Mouse (Mus musculus) G1E-ER4 (cell line): ENCODE results near the gene Grb10. TPM values are rescaled to one million over a fixed set of nuclear protein-coding genes. Genes with fewer than 3 reads are reported as not detected.

Experiments used
- GATA1 ChIP-seq: IDR thresholded peaks from one replicate; pipeline ENCODE4 v1.8.0; 2012; ENCODE audit warnings: low read length, inconsistent platforms
- polyA plus RNA-seq: library from polyadenylated mRNA; stranded (reverse); fragments of >175 nt; gene quantifications from 2 replicates; pipeline ENCODE4 v1.2.3, GENCODE M21; 2012

Gene Grb10
- polyA plus RNA-seq, 1 experiment = not detected

DNA sequence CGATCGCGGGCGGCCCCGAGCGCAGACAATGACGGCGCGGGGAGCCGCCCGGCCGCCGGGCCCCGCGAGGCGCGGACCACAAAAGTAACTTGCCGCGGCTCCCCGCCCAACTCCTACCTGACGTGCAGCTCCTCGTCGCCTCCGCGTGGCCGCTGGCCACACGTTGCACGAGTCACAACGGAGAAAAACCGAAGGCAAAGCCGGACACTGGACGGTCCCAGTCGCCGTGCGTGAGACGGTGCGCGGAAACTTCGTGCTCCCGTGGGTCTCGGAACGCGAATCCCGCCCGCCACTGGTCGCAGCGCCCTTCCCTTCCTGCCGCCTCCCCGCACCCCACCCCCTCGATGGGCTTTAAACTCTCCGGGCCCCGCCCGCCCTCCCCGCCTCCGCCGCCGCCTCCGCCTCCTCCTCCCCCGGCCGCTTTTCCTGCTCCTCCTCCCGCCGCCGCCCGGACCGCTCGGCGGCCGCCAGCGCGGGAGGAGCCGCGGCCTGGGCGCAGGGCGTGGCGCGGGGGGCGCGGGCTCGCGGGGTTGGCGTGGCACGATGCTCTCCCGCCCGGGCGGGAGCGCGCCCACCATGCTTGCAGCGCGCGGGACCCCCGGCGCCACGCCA, 1.3 kb downstream of the Grb10 start:
- TF ChIP-seq GATA1 = no peak

DNA sequence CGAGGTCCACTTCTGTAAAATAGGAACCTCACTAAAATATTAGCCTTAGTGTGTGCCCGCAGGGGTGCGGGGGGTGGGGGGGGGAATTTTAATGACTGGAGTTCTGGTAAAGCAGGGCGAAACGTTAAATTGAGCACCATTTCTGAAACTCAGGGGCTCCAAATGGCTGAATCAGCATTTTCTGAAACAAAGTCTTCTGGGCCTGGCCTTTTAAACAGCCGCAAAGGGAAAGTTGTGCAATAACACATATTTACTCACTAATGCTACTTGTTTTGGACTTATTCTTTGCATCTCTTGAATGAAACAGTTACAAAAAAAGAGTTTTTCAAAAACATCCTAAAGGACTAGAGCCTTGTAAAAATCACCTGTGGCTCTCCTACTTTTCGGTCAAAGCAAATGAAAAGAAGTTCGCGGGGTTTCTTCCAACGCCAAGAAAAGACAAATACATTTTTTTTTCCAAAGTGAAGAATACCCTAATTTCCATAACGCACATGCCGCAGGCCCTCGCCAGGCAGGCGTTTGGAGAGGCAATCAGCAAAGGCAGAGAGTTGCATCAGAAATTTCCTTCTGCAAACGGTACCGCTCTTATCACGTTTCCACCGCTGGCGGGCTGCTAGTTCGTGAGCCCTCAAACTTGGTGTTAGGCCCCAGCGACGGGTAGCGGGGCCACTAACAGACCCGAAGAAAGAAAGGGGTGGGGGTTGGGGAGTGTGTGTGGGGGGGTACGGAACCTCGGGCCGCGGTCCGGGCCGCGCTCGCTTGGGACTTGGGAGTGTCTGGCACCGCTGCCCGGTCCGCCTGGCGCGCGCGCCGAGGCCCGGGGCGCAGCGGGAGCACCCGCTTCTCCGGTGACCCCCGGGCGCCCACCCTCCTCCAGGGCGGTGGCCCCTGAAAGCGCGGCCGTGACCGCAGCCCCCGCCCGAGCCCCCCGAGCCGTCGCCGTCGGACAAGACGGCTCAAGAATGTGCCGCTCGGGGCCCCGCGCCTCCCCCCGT, 2.3 kb downstream of the Grb10 start:
- TF ChIP-seq GATA1 = no peak

DNA sequence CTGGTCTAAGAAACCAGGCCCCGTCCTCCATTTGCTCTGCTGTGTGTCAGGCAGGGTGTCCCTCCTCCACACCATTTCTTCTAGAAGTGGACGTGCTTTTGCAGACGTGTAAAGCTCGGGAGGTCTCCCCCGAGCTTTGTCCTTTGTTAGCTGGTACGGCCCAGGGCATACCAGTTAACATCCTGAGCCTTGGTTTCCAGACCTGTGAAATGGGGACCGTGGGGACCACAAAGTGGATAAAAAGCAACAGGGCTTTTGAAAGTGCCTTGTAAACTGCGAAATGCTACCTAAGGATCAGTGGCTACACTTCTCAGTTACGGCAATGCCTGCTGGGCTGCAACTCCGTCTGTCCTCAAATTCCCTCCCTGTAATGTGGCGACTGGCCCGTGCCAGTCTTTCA, 3.2 kb downstream of the Grb10 start:
- TF ChIP-seq GATA1 = no peak

- TF ChIP-seq GATA1 = no peak
Measured at GRCm38 (mm10) chr11:12034781-12035180, 3.7 kb downstream of the Grb10 start.

DNA sequence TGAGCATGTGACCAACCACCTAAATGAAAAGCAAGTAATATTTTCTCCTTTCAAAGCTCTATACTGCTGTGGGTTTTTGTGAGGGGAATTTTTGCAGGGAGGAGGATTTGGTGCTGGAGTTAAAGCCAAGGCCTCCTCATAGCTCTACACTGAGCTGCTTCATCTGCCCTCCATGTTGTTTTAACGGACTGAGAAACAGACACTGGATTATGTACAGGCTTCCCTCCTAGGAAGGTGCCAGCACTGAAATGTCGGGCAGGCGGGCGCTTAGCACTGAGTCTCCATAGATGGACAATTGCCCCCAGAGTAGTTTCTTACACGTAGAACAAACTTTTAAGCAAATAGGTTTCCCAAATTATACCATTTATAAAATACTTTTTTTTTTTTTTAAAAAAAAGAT, 4.1 kb downstream of the Grb10 start:
- TF ChIP-seq GATA1 = no peak

DNA sequence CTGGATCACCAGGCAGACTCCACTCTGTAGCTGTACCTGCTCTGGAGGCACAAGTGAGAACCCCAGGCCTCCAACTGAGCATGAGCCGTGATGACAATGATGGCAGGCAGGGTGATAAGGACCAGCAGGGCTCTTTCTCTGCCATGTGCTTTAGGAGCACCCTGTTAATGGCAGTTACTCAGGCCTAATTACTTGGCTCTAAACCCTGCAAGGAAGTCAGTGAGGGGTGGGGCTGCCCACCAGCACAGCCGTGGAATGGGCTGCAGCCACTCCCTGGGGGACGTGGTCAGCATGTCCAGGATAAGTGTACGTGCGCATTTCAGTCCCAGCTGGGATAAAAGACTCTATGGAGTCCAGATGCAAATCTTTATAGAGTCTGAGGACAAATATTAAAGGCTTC, 5.7 kb downstream of the Grb10 start:
- no peak for TF ChIP-seq GATA1

DNA sequence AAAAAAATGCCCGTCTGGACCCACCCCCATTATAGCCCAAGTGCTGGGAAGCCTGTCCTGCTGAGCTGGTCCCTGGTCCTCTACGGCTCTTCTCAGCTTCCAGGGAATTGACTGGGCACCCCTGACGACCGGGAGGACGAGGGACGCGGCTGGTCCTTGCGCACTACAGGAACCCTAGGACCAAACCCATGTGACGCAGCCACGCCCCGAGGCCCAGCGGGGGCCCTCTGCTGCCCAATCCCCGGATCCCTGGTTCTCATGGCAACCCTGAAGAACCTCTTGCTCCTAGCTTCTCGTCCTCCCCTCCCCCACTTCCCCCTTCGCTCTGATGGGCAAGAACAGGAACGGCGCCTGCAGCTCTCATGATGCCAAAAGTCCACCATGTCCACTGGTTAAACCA, 11.8 kb downstream of the Grb10 start:
- TF ChIP-seq GATA1 = no peak

DNA sequence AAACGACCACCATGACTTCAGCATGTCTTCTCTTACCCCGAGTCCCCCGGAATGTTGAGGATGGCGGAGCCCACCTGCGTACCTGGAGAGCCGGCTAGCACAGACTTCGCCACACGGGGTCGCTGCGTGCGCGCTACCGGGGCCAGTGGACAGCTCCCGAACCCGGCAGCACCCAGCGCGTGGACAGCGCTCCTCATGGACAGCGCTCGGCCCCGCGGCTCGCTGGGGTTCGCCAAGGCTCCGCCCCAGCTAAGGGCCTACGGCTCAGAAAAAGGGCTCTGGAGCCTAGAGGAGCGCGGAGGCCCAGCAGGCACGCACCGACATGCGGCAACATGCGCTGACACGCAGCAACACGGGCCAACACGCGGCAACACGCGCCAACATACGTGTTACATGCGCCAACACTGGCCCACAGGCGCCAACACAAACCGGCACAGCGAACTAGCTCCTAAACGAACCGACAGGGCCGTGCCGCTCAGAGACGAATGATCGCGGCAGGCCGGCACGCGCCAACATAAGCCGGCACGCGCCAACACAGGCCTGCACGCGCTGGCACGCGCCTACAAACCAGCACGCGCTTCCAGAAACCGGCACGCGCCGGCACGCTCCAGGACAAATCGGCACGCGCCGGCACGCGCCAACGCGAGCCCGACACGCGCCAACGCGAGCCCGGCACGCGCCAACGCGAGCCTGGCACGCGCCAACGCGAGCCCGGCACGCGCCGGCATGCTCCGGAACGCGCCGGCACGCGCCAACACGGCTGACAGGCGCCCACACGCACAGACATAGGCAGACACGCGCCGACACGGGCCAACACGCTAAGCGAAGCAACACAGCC, 12.5 kb downstream of the Grb10 start:
- no peak for TF ChIP-seq GATA1

GRCm38 (mm10) chr11:12025392-12025755, 13.1 kb downstream of the Grb10 start:
- TF ChIP-seq GATA1 = no peak

DNA sequence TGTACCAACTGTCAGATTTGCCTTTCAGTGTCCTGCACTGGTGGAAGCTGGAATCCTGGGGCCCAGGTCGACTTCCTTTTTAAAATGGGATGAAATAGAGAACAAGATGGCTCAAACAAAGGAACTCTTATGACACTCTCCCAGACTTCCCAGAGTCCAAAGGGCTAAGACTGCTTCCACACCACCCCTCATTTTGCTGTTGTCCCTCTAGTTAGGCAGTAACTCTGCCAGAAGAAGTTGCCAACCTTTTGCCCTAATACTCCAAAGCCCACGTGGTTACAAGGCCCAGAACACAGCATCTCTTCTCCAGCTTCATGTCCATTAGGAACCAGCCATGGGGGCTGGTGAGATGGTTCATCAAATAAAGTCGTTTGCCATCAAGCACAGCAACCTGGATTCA, 15.4 kb downstream of the Grb10 start:
- TF ChIP-seq GATA1 = no peak

DNA sequence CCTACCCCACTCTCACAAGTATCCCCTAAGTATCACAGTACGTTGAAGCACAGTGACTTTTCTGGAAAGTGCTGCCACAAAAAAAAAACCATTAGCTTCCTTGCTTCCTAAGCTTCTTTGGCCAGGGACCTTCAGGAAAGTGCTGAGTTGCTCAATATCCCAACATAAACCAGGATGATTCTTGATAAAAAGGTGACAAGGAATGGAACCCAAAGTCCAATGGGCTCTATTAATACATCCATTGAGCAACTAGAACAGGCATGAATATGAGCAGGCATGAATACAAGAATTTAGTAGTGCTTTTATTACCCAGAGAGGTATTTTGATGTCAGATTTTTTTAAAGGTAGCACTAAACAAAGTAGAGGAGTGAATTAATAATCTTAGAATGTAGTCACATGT, 18.8 kb downstream of the Grb10 start:
- TF ChIP-seq GATA1 = no peak

DNA sequence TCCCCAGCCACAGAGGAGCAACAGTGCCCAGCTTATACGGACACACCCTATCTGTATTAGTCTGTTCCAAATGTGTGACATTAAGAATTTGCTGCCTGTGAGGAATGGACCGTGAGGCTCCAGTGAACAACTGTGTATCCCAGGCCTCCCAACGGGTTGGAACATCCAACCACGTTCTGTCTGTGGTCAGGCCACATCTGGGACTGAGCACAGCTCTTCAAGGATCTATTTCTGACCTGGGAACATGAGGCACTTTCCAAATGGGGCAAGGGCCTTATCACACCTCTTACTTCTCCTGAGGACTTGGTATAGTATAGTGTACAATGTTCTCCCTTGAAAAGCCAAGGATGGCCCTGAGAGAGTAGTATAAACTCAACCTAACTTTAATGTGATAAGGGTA, 19.9 kb downstream of the Grb10 start:
- TF ChIP-seq GATA1 = no peak

- no peak for TF ChIP-seq GATA1
Measured at GRCm38 (mm10) chr11:12010084-12010483, 28.4 kb downstream of the Grb10 start.

- no peak for TF ChIP-seq GATA1
Measured at GRCm38 (mm10) chr11:12000293-12000910, 38.1 kb downstream of the Grb10 start.

- TF ChIP-seq GATA1 = no peak
Measured at GRCm38 (mm10) chr11:11998881-11999280, 39.6 kb downstream of the Grb10 start.

DNA sequence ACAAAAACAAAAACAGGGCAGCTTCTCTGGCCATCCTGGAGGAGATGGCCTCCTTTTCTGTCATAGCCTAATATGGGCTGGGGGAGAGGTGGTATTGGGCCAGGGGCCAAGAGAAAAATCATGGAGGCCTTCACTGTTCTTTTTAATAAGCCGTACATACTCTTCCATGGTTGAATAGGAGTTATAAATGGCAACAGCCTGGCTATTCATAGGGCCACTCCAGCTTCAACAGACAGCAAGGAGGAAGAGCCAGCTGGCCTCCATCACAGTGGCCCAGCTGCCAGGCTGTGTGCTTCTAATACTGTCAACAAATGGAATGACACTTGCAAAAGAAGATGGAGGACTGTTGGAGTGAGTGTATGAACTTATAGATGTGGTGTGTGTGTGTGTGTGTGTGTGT, 41.4 kb downstream of the Grb10 start:
- no peak for TF ChIP-seq GATA1

DNA sequence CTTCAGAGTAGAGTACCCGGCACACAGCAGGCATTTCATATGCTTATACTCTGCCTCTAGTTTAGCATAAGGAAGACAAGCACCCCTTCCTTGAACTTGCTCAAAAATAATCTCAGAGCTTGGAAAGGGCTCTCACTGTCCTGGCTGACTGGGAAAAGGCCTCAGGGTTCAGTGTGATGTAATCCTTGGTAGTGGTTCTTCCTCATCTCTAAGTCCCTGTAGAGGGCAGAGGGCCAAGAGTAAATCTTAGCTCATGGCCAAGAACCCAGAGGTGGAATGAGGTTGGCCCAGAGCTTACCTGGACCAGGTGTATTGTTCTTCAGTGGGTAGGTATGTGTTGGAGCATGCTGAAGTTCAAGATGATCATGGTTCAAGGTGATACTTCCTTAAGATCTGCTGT, 43.1 kb downstream of the Grb10 start:
- TF ChIP-seq GATA1 = no peak
